Mouse (Mus musculus) macrophage (primary cell): ENCODE results near the gene Nploc4. TPM values are rescaled to one million over a fixed set of nuclear protein-coding genes. Genes with fewer than 3 reads are reported as not detected.

Source experiments
- H3K27ac ChIP-seq: fragments of 350-480 bp; formaldehyde crosslinking; 2 replicates; pipeline ENCODE4 v1.9.0; 2021
- H3K36me3 ChIP-seq: fragments of 350-480 bp; formaldehyde crosslinking; 2 replicates; pipeline ENCODE4 v1.9.0; 2021; ENCODE audit errors: inconsistent target
- H3K4me3 ChIP-seq: fragments of 350-480 bp; formaldehyde crosslinking; 2 replicates; pipeline ENCODE4 v1.9.0; 2021; ENCODE audit errors: inconsistent target
- H3K79me2 ChIP-seq: fragments of 350-480 bp; formaldehyde crosslinking; 2 replicates; pipeline ENCODE4 v1.9.0; 2021; ENCODE audit errors: inconsistent target
- WGBS: methylation state at CpG from one replicate; pipeline ENCODE4 v1.1.7; 2026; ENCODE audit warnings: inconsistent platforms; ENCODE audit not compliant: missing documents; 5-methylcytosine and 5-hydroxymethylcytosine counted together
- polyA plus RNA-seq: library from polyadenylated mRNA; stranded (reverse); fragments of 250-400 nt; gene quantifications from 3 replicates; pipeline ENCODE4 v1.2.4, GENCODE M21; 2018; ENCODE audit warnings: inconsistent platforms
- total RNA-seq, 78 experiments: library from RNA; depleted of rRNA; stranded (reverse); fragments of 250-400 nt; gene quantifications; 1 replicate in 9 of 78; 2 replicates in 24 of 78; 3 replicates in 43 of 78; 4 replicates in 2 of 78; pipeline ENCODE4 v1.2.4; 2018; ENCODE audit warnings: inconsistent platforms in 56 of 78

The Nploc4 gene
- total RNA-seq (2018; cell fraction: chromatin; rRNA removed) = 100 to 1,000 TPM in 14 of 26 experiments, 10 to 100 TPM in 12; 61.9 to 142 (median 103) TPM
- 10 to 100 TPM; 40.4 to 70.5 (median 50.8) TPM for total RNA-seq (2018; cell fraction: cytosol; rRNA removed)
- 10 to 100 TPM; 53.0 to 98.7 (median 73.3) TPM for total RNA-seq (2018; cell fraction: nucleus; rRNA removed)
- polyA plus RNA-seq = 38.6 to 47.8 TPM (median 45.8 TPM) in 3 replicates

DNA sequence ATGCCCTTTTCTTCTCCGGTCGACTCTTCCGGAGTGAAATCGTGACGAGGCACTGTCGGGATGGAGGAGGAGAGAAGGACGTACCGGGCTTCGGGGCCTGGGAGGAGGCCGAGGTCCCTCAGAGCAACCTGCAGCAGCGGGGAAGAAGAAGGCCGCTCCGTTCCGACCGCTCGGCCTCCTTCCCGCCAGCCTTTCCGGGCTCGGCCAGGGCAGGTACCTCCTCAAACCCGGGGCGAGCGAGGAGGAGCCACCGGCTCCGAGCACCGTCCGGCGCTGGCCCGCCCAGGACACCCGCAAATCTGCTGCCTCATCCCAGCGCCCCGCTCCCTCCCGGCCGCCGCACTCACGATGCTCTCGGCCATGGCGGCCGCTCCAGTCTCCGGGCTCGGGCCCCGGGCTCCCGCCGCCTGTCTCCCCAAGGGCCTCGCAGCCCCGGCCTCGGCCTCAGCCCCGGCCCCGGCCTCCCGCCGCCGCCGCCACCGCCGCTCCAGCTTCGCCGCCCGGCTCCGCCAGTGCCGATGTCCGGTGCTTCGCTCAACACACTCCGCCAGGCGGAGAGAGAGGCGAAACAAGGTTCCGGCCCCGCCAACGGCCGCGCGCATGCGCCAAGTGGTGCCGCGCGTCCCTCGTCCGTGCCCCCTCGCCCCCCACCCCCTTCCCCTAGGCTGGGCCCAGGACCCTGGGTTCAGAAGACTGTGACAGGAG, at the start of gene Nploc4:
Gene Nploc4, minus strand, starts transcription at position 557 of the 705 bp plus-strand sequence.
- WGBS = under 1% methylated on average over 73 of the region's 77 CpGs
- Histone ChIP-seq H3K79me2 (peaks cover 48% of the 10 kb centered on the region), H3K27ac (peak within 1 kb of the TSS; percentile 46), H3K4me3 (peak within 1 kb of the TSS; percentile 74), H3K36me3 (peaks cover 28% of the 10 kb centered on the region)

DNA sequence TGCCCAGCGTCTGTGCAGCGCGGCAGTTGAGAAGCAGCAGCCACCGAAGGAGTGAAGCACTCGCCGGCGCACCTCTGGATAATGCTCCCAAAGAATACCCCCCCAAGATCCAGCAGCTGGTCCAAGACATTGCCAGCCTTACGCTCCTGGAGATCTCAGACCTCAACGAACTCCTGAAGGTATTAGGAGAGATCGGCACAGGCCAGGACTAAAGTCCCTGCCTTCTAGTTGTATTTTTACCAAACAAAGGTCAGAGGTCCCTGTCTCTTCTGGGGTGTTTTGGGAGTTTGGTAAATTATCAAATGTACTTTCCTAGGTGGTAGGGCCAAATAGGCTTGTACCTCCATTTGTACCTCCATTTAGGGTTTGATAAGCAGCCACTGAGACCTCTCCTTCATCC, 47.7 kb upstream of the Nploc4 start:
- Histone ChIP-seq H3K4me3 (peak overlapping the region; percentile 87), H3K27ac (peak overlapping the region; percentile 39), H3K79me2 (peaks cover 23% of the 10 kb centered on the region), H3K36me3 (peaks cover 49% of the 10 kb centered on the region)
- 15% methylated on average over 10 of the region's 10 CpGs for WGBS

GRCm38 (mm10) chr11:120484265-120484981, 46.9 kb upstream of the Nploc4 start, which contains the start of gene Mrpl12:
Mrpl12 (plus strand) TSS chr11:120484613.
- 2% methylated on average over 54 of the region's 60 CpGs for WGBS
- peaks cover 23% of the 10 kb centered on the region for H3K79me2 ChIP-seq
- peak within 1 kb of the TSS; percentile 87 for H3K4me3 ChIP-seq
- peak within 1 kb of the TSS; percentile 39 for H3K27ac ChIP-seq
- H3K36me3 ChIP-seq = peaks cover 55% of the 10 kb centered on the region

- Histone ChIP-seq H3K36me3 (peaks cover 61% of the 10 kb centered on the region), H3K27ac (peak overlapping the region; percentile 31)
These were observed 46.0 kb upstream of the Nploc4 start for GRCm38 (mm10) chr11:120483448-120483934.

GRCm38 (mm10) chr11:120472052-120472451, 34.5 kb upstream of the Nploc4 start:
- 96% methylated on average over 6 of the region's 6 CpGs for WGBS
- Histone ChIP-seq H3K79me2 (peaks cover 40% of the 10 kb centered on the region), H3K36me3 (peaks cover 76% of the 10 kb centered on the region), H3K4me3 (no peak overlapping the region), H3K27ac (no peak overlapping the region)

More at GRCm38 (mm10) chr11:120483448-120483934, 46.0 kb upstream of the Nploc4 start:
- Histone ChIP-seq H3K79me2 (peaks cover 23% of the 10 kb centered on the region), H3K4me3 (no peak overlapping the region; the same call in 1 of the 2 replicates)
- 87% methylated on average over 7 of the region's 7 CpGs for WGBS

DNA sequence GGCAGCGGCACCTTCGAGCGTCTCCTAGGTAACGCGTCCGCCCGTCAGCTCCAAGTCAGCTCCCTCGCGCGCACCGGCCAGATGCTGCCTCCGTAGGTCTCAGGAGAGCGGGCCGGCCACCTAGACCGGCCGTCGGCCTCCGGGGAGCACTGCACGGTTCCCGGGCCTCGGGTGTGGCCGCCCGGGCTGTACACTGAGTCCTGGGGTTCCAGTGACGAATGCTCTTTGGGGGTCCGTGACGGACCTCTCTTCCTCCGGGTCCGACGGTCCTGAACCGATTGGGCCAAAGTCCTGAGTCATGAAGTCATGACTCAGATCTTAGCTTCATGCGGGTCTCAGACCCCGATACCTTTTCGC, 30.2 kb upstream of the Nploc4 start:
- Histone ChIP-seq H3K36me3 (peaks cover 36% of the 10 kb centered on the region), H3K79me2 (peaks cover 52% of the 10 kb centered on the region), H3K4me3 (peak overlapping the region; percentile 93), H3K27ac (peak overlapping the region; percentile 52)
- 0% methylated on average over 33 of the region's 33 CpGs for WGBS

GRCm38 (mm10) chr11:120467051-120467735, 29.7 kb upstream of the Nploc4 start, which contains the start of gene Arl16:
Arl16 (minus strand) TSS chr11:120467607.
- Histone ChIP-seq H3K4me3 (peak within 1 kb of the TSS; percentile 93), H3K79me2 (peaks cover 52% of the 10 kb centered on the region), H3K36me3 (peaks cover 33% of the 10 kb centered on the region), H3K27ac (peak within 1 kb of the TSS; percentile 52)
- WGBS = under 1% methylated on average over 54 of the region's 54 CpGs

DNA sequence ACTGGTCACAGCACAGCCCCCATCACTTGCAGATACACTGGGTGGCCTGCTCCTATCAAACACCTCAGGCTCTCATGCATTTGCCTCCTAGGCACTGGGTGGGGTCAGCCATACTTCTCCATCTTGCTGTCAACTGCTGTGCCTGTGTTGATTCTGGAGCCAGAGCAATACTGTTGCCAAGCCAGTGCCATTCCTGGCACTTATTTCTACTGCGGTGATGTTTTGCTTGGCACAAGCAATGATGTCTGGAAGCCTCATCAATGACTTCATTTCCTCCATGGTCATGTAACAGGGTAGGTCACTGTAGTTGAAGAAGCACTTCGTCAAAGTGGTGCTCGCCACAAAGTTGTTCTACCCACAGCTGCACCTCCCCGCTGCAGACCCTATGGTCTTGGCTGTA, 28.0 kb upstream of the Nploc4 start:
- 100% methylated on average over 4 of the region's 4 CpGs for WGBS
- Histone ChIP-seq H3K27ac (no peak overlapping the region), H3K36me3 (peaks cover 32% of the 10 kb centered on the region), H3K4me3 (no peak overlapping the region), H3K79me2 (peaks cover 42% of the 10 kb centered on the region)

- Histone ChIP-seq H3K79me2 (peaks cover 38% of the 10 kb centered on the region), H3K4me3 (no peak overlapping the region), H3K27ac (no peak overlapping the region), H3K36me3 (peaks cover 21% of the 10 kb centered on the region; the same call in 1 of the 2 replicates)
- WGBS = 90% methylated on average over 5 of the region's 5 CpGs
These were observed 26.9 kb upstream of the Nploc4 start for GRCm38 (mm10) chr11:120464365-120464764.

DNA sequence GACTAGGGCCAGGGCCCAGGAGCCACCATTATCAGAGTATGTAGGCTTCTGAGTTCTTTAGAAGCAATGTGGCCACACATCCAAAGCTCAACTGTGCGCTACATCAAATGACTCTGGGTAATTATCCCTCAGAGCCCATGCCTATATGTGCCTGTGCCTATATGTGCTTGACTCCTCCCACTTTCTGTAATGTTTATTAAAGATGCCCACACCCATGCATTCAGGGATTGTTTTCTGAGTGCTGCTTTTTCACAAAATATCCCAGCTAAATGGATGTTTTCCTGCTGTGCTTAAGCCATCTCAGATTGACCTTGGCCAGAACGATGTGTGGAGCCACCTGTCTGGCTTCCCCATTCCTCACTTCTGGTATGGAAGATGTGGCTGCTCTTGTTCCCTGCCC, 26.0 kb upstream of the Nploc4 start:
- peaks cover 19% of the 10 kb centered on the region; the same call in 1 of the 2 replicates for H3K36me3 ChIP-seq
- peaks cover 38% of the 10 kb centered on the region for H3K79me2 ChIP-seq
- no peak overlapping the region for H3K27ac ChIP-seq
- H3K4me3 ChIP-seq = no peak overlapping the region
- WGBS = 100% methylated on average over 2 of the region's 2 CpGs

- Histone ChIP-seq H3K4me3 (peak overlapping the region; percentile 77), H3K79me2 (peaks cover 20% of the 10 kb centered on the region; the same call in 1 of the 2 replicates), H3K36me3 (peaks cover 19% of the 10 kb centered on the region; the same call in 1 of the 2 replicates), H3K27ac (peak overlapping the region; percentile 53; the same call in 1 of the 2 replicates)
- WGBS = 52% methylated on average over 4 of the region's 6 CpGs
These were observed 21.5 kb upstream of the Nploc4 start for GRCm38 (mm10) chr11:120458847-120459597.

- Histone ChIP-seq H3K27ac (peak within 1 kb of the TSS; percentile 67), H3K4me3 (peak within 1 kb of the TSS; percentile 77), H3K79me2 (peaks cover 20% of the 10 kb centered on the region; the same call in 1 of the 2 replicates), H3K36me3 (peaks cover 19% of the 10 kb centered on the region; the same call in 1 of the 2 replicates)
- 4% methylated on average over 59 of the region's 62 CpGs for WGBS
These were observed 20.6 kb upstream of the Nploc4 start, which contains the start of the genes Oxld1 and Ccdc137 for GRCm38 (mm10) chr11:120457772-120458751. Oxld1 (minus strand) TSS chr11:120458068. Ccdc137 (plus strand) TSS chr11:120458115.
